Mouse (Mus musculus) limb, embryonic 12.5 days (tissue): ENCODE measurements at regions not wholly inside any gene's neighbourhood (a gene's known extent, or its start where the extent isn't known, plus 50 kb on each side); places are given as distances from the start of the nearest gene placed in this dataset.

Experiments used
- ATAC-seq: fragments of 200-750 bp; cut with Nextera tagmentation; 2 replicates; pipeline ENCODE4 v1.8.0; 2017; ENCODE audit warnings: low read depth, moderate TSS enrichment; ENCODE audit not compliant: insufficient number of reproducible peaks, insufficient read depth, low FRiP score, low TSS enrichment
- H3K27ac ChIP-seq: fragments of 300-500 bp; sonication (generic); 2 replicates; pipeline ENCODE4 v1.5.1; 2016; ENCODE audit warnings: mild to moderate bottlenecking, moderate library complexity
- H3K27me3 ChIP-seq: fragments of 300-500 bp; sonication (generic); 2 replicates; pipeline ENCODE4 v1.6.1; 2016; ENCODE audit warnings: mild to moderate bottlenecking, moderate library complexity
- H3K36me3 ChIP-seq: fragments of 300-500 bp; sonication (generic); 2 replicates; pipeline ENCODE4 v1.6.1; 2016; ENCODE audit warnings: mild to moderate bottlenecking, moderate library complexity
- H3K4me1 ChIP-seq: fragments of 300-500 bp; sonication (generic); replicated peaks from 2 replicates; pipeline ENCODE4 v1.6.1; 2016
- H3K4me2 ChIP-seq: fragments of 300-500 bp; sonication (generic); 2 replicates; pipeline ENCODE4 v1.6.1; 2016; ENCODE audit warnings: mild to moderate bottlenecking, moderate library complexity
- H3K4me3 ChIP-seq: fragments of 300-500 bp; sonication (generic); replicated peaks from 2 replicates; pipeline ENCODE4 v1.5.1; 2016; ENCODE audit warnings: mild to moderate bottlenecking
- H3K9ac ChIP-seq: fragments of 300-500 bp; sonication (generic); replicated peaks from 2 replicates; pipeline ENCODE4 v1.6.1; 2016; ENCODE audit warnings: mild to moderate bottlenecking, moderate library complexity
- H3K9me3 ChIP-seq: fragments of 300-500 bp; sonication (generic); 2 replicates; pipeline ENCODE4 v1.6.1; 2016; ENCODE audit warnings: mild to moderate bottlenecking, moderate library complexity
- WGBS: fragments of 180-500 bp; shearing (Covaris S2); methylation state at CpG from one replicate; pipeline ENCODE4 v1.1.7; 2016; 5-methylcytosine and 5-hydroxymethylcytosine counted together

DNA sequence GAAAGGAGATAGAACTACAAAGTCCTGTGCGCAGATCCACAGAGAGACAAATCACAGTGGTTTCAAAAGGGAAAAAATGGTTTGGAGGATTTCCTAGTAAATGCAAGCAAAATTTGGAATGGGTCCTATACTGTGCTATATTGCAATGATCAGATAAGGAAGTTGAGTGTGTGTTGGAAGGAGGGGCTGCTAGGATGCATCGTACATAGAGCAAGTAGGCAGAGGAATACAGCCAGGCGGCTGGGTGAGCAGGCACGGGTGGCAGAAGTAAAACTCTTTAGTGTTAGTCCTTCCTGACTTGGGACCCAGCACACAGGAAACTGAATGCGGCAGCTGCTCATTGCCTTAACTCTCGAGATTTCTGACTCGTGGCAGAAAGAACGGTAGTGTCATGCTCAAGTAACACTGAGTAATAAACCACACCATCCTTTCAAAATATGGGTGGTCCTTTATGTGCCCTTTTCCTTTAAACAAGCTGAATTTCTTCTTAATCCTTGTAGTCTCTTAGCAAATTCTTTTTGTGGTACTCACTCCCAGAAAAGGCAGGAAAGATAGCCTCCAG lies 87.0 kb upstream of the Itprid2 start:
- no peak overlapping the region for H3K9ac ChIP-seq
- H3K27ac ChIP-seq: no peak overlapping the region
- H3K9me3 ChIP-seq: no peaks in the 10 kb centered on the region
- ATAC-seq: no peak
- H3K4me2 ChIP-seq: no peak overlapping the region
- H3K4me1 ChIP-seq: peaks cover 9% of the 10 kb centered on the region
- 81% methylated on average over 8 of the region's 8 CpGs for WGBS
- no peak overlapping the region for H3K4me3 ChIP-seq
- H3K36me3 ChIP-seq: no peaks in the 10 kb centered on the region
- H3K27me3 ChIP-seq: no peaks in the 10 kb centered on the region

DNA sequence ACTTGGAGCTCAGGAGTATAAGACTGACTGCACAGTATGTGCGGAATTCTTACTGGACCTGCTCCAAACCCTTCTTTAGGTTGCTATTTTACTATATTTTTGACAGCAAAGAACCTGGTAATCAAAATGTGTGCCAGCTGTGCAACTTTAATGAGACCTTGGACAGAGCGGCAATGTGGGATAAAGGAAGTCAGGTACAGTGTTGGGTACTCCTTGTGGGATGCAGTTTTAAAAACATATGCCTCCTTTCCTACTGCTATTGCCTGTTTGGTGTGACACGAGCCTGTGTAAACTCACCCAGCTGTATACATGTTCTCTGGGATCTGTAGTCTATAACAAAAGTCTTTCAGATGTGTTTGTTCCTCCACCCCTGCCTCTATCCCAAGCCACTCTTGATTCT lies 85.4 kb upstream of the Itprid2 start:
- 68% methylated on average over 3 of the region's 3 CpGs for WGBS
- peak overlapping the region; percentile 45; the same call in 1 of the 2 replicates for H3K27ac ChIP-seq
- H3K9ac ChIP-seq: no peak overlapping the region
- H3K36me3 ChIP-seq: no peaks in the 10 kb centered on the region
- no peak overlapping the region for H3K4me3 ChIP-seq
- ATAC-seq: peak; percentile 66; the same call in 1 of the 2 replicates
- H3K9me3 ChIP-seq: no peaks in the 10 kb centered on the region
- no peaks in the 10 kb centered on the region for H3K27me3 ChIP-seq
- H3K4me2 ChIP-seq: no peak overlapping the region
- peaks cover 9% of the 10 kb centered on the region for H3K4me1 ChIP-seq

DNA sequence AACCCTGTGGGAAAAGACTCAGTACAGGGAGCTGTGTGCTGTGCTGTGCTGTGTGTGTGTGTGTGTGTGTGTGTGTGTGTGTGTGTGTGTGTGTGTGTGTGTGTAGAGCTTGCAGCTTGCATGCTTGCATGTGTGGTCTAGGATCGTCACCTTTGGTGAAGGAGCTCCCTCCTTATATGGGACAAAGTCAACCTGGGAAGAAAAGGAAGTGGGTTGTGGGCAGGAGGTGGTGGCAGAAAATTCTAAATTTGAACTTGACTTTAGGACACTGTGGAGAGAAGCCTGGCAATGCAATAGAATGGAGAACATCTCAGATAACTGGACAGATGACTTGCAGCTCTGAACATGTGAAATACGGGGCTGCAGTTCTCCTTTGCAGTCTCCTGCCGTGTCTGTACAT lies 84.7 kb upstream of the Itprid2 start:
- 79% methylated on average over 3 of the region's 3 CpGs for WGBS
- no peak overlapping the region for H3K4me3 ChIP-seq
- H3K4me2 ChIP-seq: no peak overlapping the region
- H3K27me3 ChIP-seq: no peaks in the 10 kb centered on the region
- no peaks in the 10 kb centered on the region for H3K9me3 ChIP-seq
- H3K4me1 ChIP-seq: peaks cover 9% of the 10 kb centered on the region
- no peaks in the 10 kb centered on the region for H3K36me3 ChIP-seq
- no peak overlapping the region for H3K9ac ChIP-seq
- no peak for ATAC-seq
- peak overlapping the region; percentile 45; the same call in 1 of the 2 replicates for H3K27ac ChIP-seq

DNA sequence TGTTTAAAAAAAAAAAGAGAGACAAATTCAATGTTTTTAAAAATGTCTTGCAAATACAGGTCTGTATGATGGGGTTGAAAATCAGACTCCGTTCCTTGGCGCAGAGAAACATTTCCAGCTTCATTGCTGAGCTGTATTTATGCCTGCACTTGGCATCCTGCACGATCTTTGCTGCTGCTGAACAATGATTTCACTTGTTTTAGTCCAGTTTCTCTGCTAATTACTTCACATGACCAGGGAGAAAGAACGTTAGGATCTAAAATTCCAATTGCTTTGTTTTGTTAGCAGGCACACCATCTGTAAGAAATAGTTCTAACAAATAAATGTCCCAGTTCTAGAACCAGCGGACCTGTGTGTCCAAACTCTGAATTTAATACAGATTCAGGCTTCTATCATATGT lies 82.7 kb upstream of the Itprid2 start:
- Histone ChIP-seq H3K27me3 (no peaks in the 10 kb centered on the region), H3K9ac (no peak overlapping the region), H3K27ac (no peak overlapping the region), H3K36me3 (no peaks in the 10 kb centered on the region), H3K9me3 (no peaks in the 10 kb centered on the region), H3K4me2 (no peak overlapping the region), H3K4me1 (peaks cover 9% of the 10 kb centered on the region), H3K4me3 (no peak overlapping the region)
- ATAC-seq: no peak
- 75% methylated on average over 5 of the region's 5 CpGs for WGBS

DNA sequence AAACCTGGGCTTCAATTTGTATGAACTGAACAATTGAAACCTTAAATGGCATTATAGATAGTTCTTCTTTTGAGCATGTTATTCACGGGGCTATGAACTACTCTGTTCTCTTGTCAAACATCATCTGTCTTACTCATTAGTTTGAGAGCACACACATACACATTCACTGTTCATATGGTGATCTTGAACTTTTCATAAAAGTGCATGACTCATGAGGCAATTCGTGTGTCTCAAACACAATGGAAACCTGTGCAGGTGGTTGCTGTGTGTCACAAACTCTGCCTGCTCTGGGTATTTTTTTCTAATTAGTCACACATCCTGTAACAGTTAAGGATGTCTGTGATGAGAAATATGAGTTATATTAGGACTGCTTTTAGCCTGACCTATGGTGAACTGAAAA lies 79.8 kb upstream of the Itprid2 start:
- H3K9me3 ChIP-seq: no peaks in the 10 kb centered on the region
- 73% methylated on average over 2 of the region's 2 CpGs for WGBS
- no peaks in the 10 kb centered on the region for H3K27me3 ChIP-seq
- peaks cover 3% of the 10 kb centered on the region for H3K4me1 ChIP-seq
- H3K4me3 ChIP-seq: no peak overlapping the region
- H3K27ac ChIP-seq: no peak overlapping the region
- no peak for ATAC-seq
- no peak overlapping the region for H3K9ac ChIP-seq
- H3K4me2 ChIP-seq: no peak overlapping the region
- H3K36me3 ChIP-seq: no peaks in the 10 kb centered on the region

DNA sequence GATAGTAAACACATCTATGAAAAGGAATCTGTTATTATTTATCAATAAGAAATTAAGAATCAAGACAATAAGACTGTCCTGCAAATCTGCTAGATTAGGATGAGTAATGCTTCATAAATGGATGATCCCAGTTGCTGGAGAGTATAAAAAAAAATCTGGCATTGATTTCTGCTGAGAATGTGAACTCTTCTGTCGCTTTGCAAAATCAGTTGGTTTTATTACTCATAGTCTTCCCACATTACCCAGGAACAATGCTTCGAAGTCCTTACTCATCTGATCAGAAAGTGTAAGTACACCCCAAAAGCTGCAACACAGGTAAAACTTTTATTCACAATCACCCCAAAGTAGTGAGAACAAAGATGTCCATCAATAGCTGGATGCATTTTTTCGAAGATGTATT lies 77.8 kb upstream of the Itprid2 start:
- no peaks in the 10 kb centered on the region for H3K4me1 ChIP-seq
- H3K27ac ChIP-seq: no peak overlapping the region
- no peak overlapping the region for H3K4me3 ChIP-seq
- no peaks in the 10 kb centered on the region for H3K9me3 ChIP-seq
- no peaks in the 10 kb centered on the region for H3K36me3 ChIP-seq
- WGBS: 87% methylated on average over 3 of the region's 3 CpGs
- no peak for ATAC-seq
- H3K27me3 ChIP-seq: no peaks in the 10 kb centered on the region
- no peak overlapping the region for H3K4me2 ChIP-seq
- H3K9ac ChIP-seq: no peak overlapping the region

DNA sequence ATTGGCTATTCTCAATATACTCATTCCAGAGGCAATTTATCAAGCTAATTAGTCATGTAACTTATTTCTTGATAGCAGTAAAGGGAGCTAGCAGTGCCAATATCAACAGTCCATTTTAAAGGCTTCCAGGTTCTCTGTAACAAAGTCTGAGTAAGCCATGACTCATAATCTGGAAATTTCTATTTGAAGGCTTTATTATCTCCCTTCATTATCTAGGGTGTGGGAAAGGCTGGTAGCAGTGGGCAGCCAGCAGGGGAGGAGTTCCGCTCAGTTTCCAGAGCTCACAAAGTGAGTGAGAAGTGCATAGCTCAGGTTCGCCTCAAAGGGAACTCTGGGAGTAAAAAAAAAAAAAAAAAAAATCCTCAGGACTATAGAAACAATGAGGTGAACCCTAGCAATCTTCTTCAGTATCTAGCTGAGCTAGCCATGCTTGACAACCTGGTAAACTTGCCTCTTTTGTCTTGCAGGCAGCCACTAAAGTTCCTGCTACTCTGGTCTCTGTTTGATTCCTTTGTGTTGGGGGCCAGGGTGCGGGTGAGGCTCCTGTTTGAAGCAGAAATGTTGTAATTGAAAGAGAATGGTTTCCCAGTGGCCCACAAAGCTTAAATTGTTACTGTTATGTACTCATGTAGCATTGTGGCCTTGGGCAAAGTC lies 68.7 kb upstream of the Itprid2 start:
- Histone ChIP-seq H3K4me3 (no peak overlapping the region), H3K4me1 (no peaks in the 10 kb centered on the region), H3K36me3 (no peaks in the 10 kb centered on the region), H3K9me3 (no peaks in the 10 kb centered on the region), H3K27ac (no peak overlapping the region), H3K4me2 (no peak overlapping the region), H3K9ac (no peak overlapping the region), H3K27me3 (no peaks in the 10 kb centered on the region)
- no peak for ATAC-seq
- WGBS: 21% methylated on average over 3 of the region's 3 CpGs

DNA sequence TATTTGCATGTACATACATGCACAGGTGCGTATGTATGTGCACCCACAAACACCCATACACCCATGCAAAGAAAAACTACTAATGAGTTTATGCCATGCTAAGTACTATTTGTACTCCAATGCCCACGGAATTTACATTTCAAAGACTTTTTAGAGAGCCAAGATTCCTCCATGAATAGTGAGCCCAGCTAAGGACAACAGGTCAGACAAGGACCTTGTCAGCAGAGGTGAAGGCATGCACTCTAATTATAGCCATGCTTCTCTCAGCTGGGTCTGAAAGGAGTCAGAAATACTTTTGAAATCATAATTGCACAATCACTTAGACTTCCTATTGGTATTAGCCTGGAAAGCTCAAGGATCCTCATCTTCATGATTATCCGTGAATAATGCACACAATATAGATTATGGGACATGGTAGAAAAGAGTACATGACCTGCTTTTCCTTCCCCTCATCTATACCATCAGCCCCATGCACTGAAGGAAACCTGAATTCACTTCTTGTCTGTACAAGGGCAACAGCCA lies 67.7 kb upstream of the Itprid2 start:
- 85% methylated on average over 3 of the region's 3 CpGs for WGBS
- H3K4me2 ChIP-seq: no peak overlapping the region
- ATAC-seq: no peak
- H3K9me3 ChIP-seq: no peaks in the 10 kb centered on the region
- H3K36me3 ChIP-seq: no peaks in the 10 kb centered on the region
- no peak overlapping the region for H3K4me3 ChIP-seq
- no peak overlapping the region for H3K27ac ChIP-seq
- H3K9ac ChIP-seq: no peak overlapping the region
- no peaks in the 10 kb centered on the region for H3K4me1 ChIP-seq
- no peaks in the 10 kb centered on the region for H3K27me3 ChIP-seq

DNA sequence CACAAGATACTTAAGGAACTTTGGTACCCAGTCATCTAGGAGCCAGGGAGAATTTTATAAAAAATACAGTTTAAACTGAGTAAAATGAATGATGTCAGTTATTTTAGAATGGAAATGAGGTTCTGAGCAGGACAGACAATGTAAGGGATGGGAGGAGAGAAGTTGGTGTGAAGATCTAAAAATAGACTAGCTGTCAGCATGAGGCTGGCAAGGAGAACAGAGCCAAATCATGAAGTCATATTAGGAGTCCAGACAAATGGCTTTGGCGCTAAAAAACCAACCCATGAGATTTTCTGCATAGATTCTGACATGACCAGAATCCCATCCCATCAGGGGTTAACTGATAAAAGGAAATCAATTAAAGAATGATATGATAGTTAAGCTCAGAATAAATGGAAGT lies 65.5 kb upstream of the Itprid2 start:
- Histone ChIP-seq H3K27ac (no peak overlapping the region), H3K4me2 (no peak overlapping the region), H3K27me3 (no peaks in the 10 kb centered on the region), H3K4me1 (no peaks in the 10 kb centered on the region), H3K36me3 (no peaks in the 10 kb centered on the region), H3K9ac (no peak overlapping the region), H3K4me3 (no peak overlapping the region), H3K9me3 (no peaks in the 10 kb centered on the region)
- no peak for ATAC-seq
- 95% methylated on average over 1 of the region's 1 CpGs for WGBS

DNA sequence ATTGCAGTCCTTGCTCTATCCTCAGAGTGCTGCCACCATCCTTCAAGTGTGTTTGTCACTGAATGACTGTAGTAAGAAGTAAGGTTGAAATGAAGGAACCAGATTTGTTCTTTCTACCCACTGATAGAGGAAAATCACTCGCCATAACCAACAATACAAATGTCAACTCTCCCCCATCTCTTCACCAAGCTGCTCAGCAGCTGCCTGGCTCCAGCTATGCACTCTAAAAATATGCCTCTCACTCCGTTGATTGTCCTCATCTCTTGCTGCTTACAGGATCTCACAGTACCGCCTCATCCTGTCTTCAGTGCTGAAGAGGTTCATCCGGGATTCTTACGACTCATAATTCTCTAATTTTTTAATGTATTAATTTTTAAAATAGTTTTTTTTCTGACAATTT lies 63.2 kb upstream of the Itprid2 start:
- no peak overlapping the region for H3K27ac ChIP-seq
- ATAC-seq: no peak
- no peaks in the 10 kb centered on the region for H3K9me3 ChIP-seq
- no peak overlapping the region for H3K4me3 ChIP-seq
- no peaks in the 10 kb centered on the region for H3K27me3 ChIP-seq
- H3K9ac ChIP-seq: no peak overlapping the region
- H3K4me1 ChIP-seq: no peaks in the 10 kb centered on the region
- H3K36me3 ChIP-seq: no peaks in the 10 kb centered on the region
- WGBS: 85% methylated on average over 5 of the region's 5 CpGs
- H3K4me2 ChIP-seq: no peak overlapping the region

DNA sequence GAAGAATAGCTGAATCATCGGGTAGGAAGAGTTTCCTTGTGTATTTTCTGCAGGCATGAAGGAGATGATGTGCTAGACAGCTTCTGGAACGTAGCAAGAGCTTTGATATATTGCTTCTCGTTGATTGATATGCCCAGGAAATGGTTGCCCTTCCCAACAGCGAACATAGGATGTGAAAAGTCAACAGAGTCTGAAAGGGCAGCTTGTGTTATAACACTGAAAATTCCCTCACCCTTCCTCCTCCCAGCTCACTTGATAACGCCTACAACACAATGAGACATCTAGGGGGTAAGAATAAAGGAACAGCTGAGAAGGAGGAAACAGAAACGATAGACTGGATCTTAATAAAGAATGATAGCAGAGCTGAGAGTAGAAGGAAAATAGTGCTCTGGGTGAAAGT lies 60.1 kb upstream of the Itprid2 start:
- ATAC-seq: no peak
- Histone ChIP-seq H3K27me3 (no peaks in the 10 kb centered on the region), H3K27ac (no peak overlapping the region), H3K4me3 (no peak overlapping the region), H3K4me2 (no peak overlapping the region), H3K4me1 (no peaks in the 10 kb centered on the region), H3K9me3 (no peaks in the 10 kb centered on the region), H3K36me3 (no peaks in the 10 kb centered on the region), H3K9ac (no peak overlapping the region)
- WGBS: 70% methylated on average over 6 of the region's 6 CpGs
